Mouse (Mus musculus): ENCODE data around the gene Hspa2. TPM values are rescaled to one million over a fixed set of nuclear protein-coding genes. Genes with fewer than 3 reads are reported as not detected.
A peak's percentile ranks its signal among the peaks of the same experiment; 100 is the strongest.

Gene Hspa2
- polyA plus RNA-seq, 1 experiment from 2014 or later: 12.5 TPM

- no peaks in the 10 kb centered on the region for H3K9me3 ChIP-seq (ENCODE audit: low read length)
- H3K9ac ChIP-seq (replicated peaks; ENCODE audit: low read length): peak within 1 kb of the TSS; percentile 100
- H3K4me3 ChIP-seq (ENCODE audit: low read length): peak within 1 kb of the TSS; percentile 97
- no peaks in the 10 kb centered on the region for H3K27me3 ChIP-seq (ENCODE audit: insufficient read depth, low read length)
- H3K4me2 ChIP-seq (replicated peaks; ENCODE audit: low read depth, low read length): peak within 1 kb of the TSS; percentile 78
- H3K4me1 ChIP-seq (ENCODE audit: insufficient read depth, low read length): peaks cover 45% of the 10 kb centered on the region
- under 1% methylated on average over 75 of the region's 96 CpGs for WGBS
- H3K27ac ChIP-seq (ENCODE audit: low read length): peak within 1 kb of the TSS; percentile 100
- no peaks in the 10 kb centered on the region for H3K36me3 ChIP-seq (ENCODE audit: insufficient read depth, low read length)
- peak; percentile 76 for ATAC-seq (ENCODE audit: low FRiP score, low TSS enrichment)
Measured at GRCm38 (mm10) chr12:76369206-76369977, 34.6 kb upstream of the Hspa2 start, which contains the start of gene Zbtb25. Gene Zbtb25, minus strand, starts transcription at chr12:76369602.

- ATAC-seq (ENCODE audit: low FRiP score, low TSS enrichment): peak; percentile 78
- Histone ChIP-seq H3K9me3 (ENCODE audit: low read length) (no peaks in the 10 kb centered on the region), H3K4me3 (ENCODE audit: low read length) (peak within 1 kb of the TSS; percentile 97), H3K27me3 (ENCODE audit: insufficient read depth, low read length) (no peaks in the 10 kb centered on the region), H3K9ac (replicated peaks; ENCODE audit: low read length) (peak within 1 kb of the TSS; percentile 100), H3K36me3 (ENCODE audit: insufficient read depth, low read length) (no peaks in the 10 kb centered on the region), H3K4me2 (replicated peaks; ENCODE audit: low read depth, low read length) (peak within 1 kb of the TSS; percentile 78), H3K27ac (ENCODE audit: low read length) (peak within 1 kb of the TSS; percentile 100), H3K4me1 (ENCODE audit: insufficient read depth, low read length) (peaks cover 48% of the 10 kb centered on the region)
- WGBS: under 1% methylated on average over 91 of the region's 99 CpGs
Measured at GRCm38 (mm10) chr12:76369978-76370830, 33.8 kb upstream of the Hspa2 start, which contains the start of gene Zbtb1. Gene Zbtb1, plus strand, starts transcription at chr12:76370266.

- Histone ChIP-seq H3K9ac (replicated peaks; ENCODE audit: low read length) (peak overlapping the region; percentile 100), H3K36me3 (ENCODE audit: insufficient read depth, low read length) (no peaks in the 10 kb centered on the region), H3K9me3 (ENCODE audit: low read length) (no peaks in the 10 kb centered on the region), H3K4me1 (ENCODE audit: insufficient read depth, low read length) (peaks cover 48% of the 10 kb centered on the region), H3K27ac (ENCODE audit: low read length) (peak overlapping the region; percentile 100), H3K4me3 (ENCODE audit: low read length) (peak overlapping the region; percentile 97), H3K27me3 (ENCODE audit: insufficient read depth, low read length) (no peaks in the 10 kb centered on the region), H3K4me2 (replicated peaks; ENCODE audit: low read depth, low read length) (peak overlapping the region; percentile 78)
- peak; percentile 73 for ATAC-seq (ENCODE audit: low FRiP score, low TSS enrichment)
- under 1% methylated on average over 59 of the region's 63 CpGs for WGBS
Measured at GRCm38 (mm10) chr12:76370831-76371571, 33.0 kb upstream of the Hspa2 start.

GRCm38 (mm10) chr12:76372046-76372445 is 31.9 kb upstream of the Hspa2 start:
- ATAC-seq (ENCODE audit: low FRiP score, low TSS enrichment): no peak
- peak overlapping the region; percentile 78 for H3K4me2 ChIP-seq (replicated peaks; ENCODE audit: low read depth, low read length)
- peaks cover 43% of the 10 kb centered on the region for H3K4me1 ChIP-seq (ENCODE audit: insufficient read depth, low read length)
- no peaks in the 10 kb centered on the region for H3K9me3 ChIP-seq (ENCODE audit: low read length)
- WGBS: 45% methylated on average over 7 of the region's 7 CpGs
- H3K9ac ChIP-seq (replicated peaks; ENCODE audit: low read length): peak overlapping the region; percentile 100
- peak overlapping the region; percentile 97 for H3K4me3 ChIP-seq (ENCODE audit: low read length)
- H3K27me3 ChIP-seq (ENCODE audit: insufficient read depth, low read length): no peaks in the 10 kb centered on the region
- no peak overlapping the region for H3K27ac ChIP-seq (ENCODE audit: low read length)
- H3K36me3 ChIP-seq (ENCODE audit: insufficient read depth, low read length): no peaks in the 10 kb centered on the region

- no peak overlapping the region for H3K27ac ChIP-seq (ENCODE audit: low read length)
- ATAC-seq (ENCODE audit: low FRiP score, low TSS enrichment): no peak
- H3K4me1 ChIP-seq (ENCODE audit: insufficient read depth, low read length): peaks cover 32% of the 10 kb centered on the region
- no peak overlapping the region for H3K4me3 ChIP-seq (ENCODE audit: low read length)
- no peaks in the 10 kb centered on the region for H3K9me3 ChIP-seq (ENCODE audit: low read length)
- peak overlapping the region; percentile 78; the same call in 1 of the 2 replicates for H3K4me2 ChIP-seq (replicated peaks; ENCODE audit: low read depth, low read length)
- no peaks in the 10 kb centered on the region for H3K36me3 ChIP-seq (ENCODE audit: insufficient read depth, low read length)
- no peak overlapping the region for H3K9ac ChIP-seq (replicated peaks; ENCODE audit: low read length)
- no peaks in the 10 kb centered on the region for H3K27me3 ChIP-seq (ENCODE audit: insufficient read depth, low read length)
- WGBS: 86% methylated on average over 5 of the region's 7 CpGs
Measured at GRCm38 (mm10) chr12:76372881-76373818, 30.8 kb upstream of the Hspa2 start.

GRCm38 (mm10) chr12:76373991-76374390 is 30.0 kb upstream of the Hspa2 start:
- H3K27ac ChIP-seq (ENCODE audit: low read length): no peak overlapping the region
- WGBS: 67% methylated on average over 6 of the region's 6 CpGs
- H3K4me1 ChIP-seq (ENCODE audit: insufficient read depth, low read length): peaks cover 26% of the 10 kb centered on the region
- no peaks in the 10 kb centered on the region for H3K36me3 ChIP-seq (ENCODE audit: insufficient read depth, low read length)
- H3K27me3 ChIP-seq (ENCODE audit: insufficient read depth, low read length): no peaks in the 10 kb centered on the region
- ATAC-seq (ENCODE audit: low FRiP score, low TSS enrichment): no peak
- no peak overlapping the region for H3K9ac ChIP-seq (replicated peaks; ENCODE audit: low read length)
- no peaks in the 10 kb centered on the region for H3K9me3 ChIP-seq (ENCODE audit: low read length)
- H3K4me2 ChIP-seq (replicated peaks; ENCODE audit: low read depth, low read length): no peak overlapping the region
- no peak overlapping the region for H3K4me3 ChIP-seq (ENCODE audit: low read length)

- peaks cover 26% of the 10 kb centered on the region for H3K4me1 ChIP-seq (ENCODE audit: insufficient read depth, low read length)
- H3K9me3 ChIP-seq (ENCODE audit: low read length): no peaks in the 10 kb centered on the region
- no peak for ATAC-seq (ENCODE audit: low FRiP score, low TSS enrichment)
- no peaks in the 10 kb centered on the region for H3K27me3 ChIP-seq (ENCODE audit: insufficient read depth, low read length)
- H3K36me3 ChIP-seq (ENCODE audit: insufficient read depth, low read length): no peaks in the 10 kb centered on the region
- H3K4me3 ChIP-seq (ENCODE audit: low read length): no peak overlapping the region
- no peak overlapping the region for H3K4me2 ChIP-seq (replicated peaks; ENCODE audit: low read depth, low read length)
- H3K9ac ChIP-seq (replicated peaks; ENCODE audit: low read length): no peak overlapping the region
- 73% methylated on average over 4 of the region's 4 CpGs for WGBS
- H3K27ac ChIP-seq (ENCODE audit: low read length): no peak overlapping the region
Measured at GRCm38 (mm10) chr12:76374911-76375310, 29.1 kb upstream of the Hspa2 start.

- Histone ChIP-seq H3K4me1 (ENCODE audit: insufficient read depth, low read length) (peaks cover 26% of the 10 kb centered on the region), H3K27ac (ENCODE audit: low read length) (no peak overlapping the region), H3K9me3 (ENCODE audit: low read length) (no peaks in the 10 kb centered on the region), H3K27me3 (ENCODE audit: insufficient read depth, low read length) (no peaks in the 10 kb centered on the region), H3K9ac (replicated peaks; ENCODE audit: low read length) (no peak overlapping the region), H3K4me2 (replicated peaks; ENCODE audit: low read depth, low read length) (no peak overlapping the region), H3K36me3 (ENCODE audit: insufficient read depth, low read length) (no peaks in the 10 kb centered on the region), H3K4me3 (ENCODE audit: low read length) (no peak overlapping the region)
- WGBS: 81% methylated on average over 3 of the region's 3 CpGs
- no peak for ATAC-seq (ENCODE audit: low FRiP score, low TSS enrichment)
Measured at GRCm38 (mm10) chr12:76375506-76375905, 28.5 kb upstream of the Hspa2 start.
